Mouse (Mus musculus) adrenal gland, adult 8-10 months (tissue): ENCODE measurements at regions not wholly inside any gene's neighbourhood (a gene's known extent, or its start where the extent isn't known, plus 50 kb on each side); places are given as distances from the start of the nearest gene placed in this dataset.

Experiments
- DNase-seq: peaks from one replicate; pipeline ENCODE4 v3.0.0; 2022

- DNase-seq: no peak
Observed at GRCm38 (mm10) chr1:81516575-81517210, 439.9 kb downstream of the Nyap2 start.

DNA sequence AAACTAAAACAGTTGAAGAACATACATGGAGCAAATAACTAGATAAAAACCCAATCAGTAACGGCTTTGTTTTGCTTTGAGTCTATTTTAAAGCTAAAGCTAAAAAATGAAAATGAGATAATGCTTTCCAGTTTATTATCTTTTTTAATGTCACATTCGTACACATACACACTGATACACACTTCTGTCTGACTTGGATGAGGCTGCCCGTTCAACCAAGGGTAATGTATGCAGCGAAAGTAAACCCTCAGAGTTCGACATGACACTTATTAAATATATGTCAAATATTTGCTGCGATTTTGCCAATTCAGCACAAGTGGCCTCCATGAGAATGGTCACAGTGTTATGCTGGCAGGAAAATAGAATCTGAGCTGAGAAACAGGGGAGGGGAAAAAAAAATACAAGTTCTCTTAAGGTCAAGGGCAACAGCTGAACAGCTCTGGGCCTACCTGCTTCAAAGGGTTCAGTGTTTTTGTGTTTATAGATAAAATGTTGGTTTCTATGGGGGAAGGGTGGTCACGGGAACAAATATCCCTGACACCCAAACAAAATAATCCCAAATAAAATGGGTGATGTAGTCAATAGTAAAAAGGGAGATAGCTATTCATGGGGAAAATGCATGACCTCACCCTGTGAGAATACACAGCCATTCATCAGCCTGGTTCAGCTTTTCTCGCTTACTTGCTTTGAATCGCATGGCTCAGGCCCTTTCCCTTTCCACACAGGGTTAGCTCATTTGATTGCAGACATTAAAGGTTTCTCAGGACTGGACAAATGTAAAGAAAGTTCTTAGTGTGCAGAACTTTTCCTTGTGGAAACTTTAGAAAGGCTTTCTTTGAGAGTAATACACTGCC is 443.9 kb downstream of the Nyap2 start:
- peak; percentile 2 for DNase-seq

DNA sequence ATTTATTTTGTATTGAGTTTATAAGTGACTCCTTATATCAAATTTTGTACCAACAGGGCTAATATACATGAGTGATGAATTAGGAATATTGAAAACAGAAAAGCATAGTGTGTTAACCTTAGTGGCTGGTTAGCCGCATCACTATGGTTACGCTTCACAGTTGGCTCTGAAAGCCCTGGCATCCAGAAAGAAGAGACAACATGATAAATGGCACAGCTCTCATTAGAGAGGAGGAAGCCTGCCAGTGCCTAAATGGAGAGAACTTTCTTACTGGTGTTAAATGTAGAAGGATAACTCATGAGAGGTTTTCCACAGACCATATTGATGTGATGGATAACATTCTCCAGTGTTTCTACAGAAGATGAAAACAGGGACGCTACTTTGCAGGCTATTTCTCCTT is 446.2 kb downstream of the Nyap2 start:
- no peak for DNase-seq

DNA sequence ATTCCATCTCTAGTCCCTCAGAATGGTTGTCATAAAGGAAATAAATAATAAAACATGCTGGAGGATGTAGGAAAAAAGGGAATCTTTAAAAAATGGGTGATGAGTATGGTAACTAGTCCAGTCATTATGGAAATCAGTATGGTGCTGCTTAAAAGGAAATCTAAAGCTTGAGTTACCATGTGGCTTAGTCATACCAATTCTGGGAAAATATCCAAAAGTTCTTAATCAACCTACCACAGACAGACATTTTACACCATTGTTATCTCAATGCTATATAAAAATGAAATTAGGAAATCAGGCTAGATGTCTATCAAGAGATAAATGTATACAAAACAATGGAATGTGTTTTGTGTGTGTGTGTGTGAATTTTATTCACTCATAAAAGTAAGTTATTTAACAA is 449.1 kb downstream of the Nyap2 start:
- no peak for DNase-seq

DNA sequence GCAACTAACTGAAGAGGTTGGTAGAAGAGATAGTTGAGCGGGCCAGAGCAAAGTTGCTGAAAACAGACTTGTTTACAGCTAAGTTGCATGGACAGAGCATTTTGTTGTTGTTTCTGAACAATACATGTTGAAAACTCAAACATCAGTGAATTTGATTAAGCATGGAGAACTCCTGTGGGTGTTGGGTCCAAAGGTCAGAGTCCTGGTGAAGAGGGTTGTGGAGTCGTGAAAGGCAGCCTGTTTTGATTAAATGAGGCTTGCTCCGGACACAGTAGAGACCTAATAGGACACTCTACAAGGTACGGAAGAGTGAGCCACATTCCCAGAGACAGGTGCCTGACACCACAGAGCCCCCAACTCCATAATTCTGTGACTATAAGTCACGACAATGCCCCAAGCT is 461.1 kb downstream of the Nyap2 start:
- no peak for DNase-seq

DNA sequence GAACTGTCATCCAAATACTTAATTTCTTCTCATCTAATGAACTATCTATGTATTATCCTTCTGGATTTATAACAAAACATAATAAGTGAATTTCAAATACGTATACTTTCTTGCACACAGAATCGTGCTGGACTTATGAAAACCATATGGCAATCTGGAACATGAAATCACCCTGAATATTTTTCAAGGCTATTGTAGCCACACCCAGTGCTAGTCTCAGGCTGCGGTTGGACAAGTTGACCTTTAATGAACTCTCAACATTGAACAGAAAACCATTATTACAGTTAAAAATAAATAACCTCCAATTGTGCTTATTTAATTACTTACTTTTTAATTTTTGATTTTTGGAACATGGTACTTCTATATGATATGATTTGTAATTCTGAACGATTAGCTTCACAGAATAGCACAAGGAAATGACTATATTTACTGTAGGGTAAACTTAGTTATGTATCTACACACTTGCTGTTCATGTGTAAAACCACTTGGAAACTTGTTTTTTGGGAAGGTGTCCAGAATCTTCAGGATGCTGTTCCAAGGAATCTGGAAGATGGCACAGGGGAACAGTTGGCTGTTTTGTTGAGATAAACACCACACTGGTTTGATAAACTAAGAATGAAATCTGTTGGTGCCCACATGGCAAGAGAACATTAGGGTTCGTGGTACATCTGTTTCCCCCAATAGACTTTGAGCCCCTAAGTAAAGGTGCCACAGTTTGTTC is 463.0 kb downstream of the Nyap2 start:
- DNase-seq: no peak

DNA sequence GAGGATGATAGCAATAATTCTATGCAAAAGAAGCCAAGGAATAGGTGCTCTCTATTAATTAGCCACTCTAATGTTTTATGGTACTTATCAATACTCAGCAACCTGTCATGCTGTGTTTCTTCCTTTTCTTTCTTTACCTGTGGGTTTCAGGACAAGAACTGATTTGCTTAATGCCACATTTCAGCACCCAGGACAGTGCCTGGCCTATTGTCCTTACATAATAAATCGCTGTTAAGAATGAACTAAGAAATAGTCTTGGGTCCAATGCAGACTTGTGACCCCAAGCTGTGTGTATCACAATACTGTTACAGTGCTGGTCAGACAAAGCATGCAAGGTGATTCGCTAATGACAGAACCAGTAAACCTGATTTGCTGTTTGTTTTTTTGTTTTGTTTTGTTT is 472.2 kb downstream of the Nyap2 start:
- DNase-seq: no peak

GRCm38 (mm10) chr1:81549706-81550105 is 473.0 kb downstream of the Nyap2 start:
- DNase-seq: no peak

- no peak for DNase-seq
Observed at GRCm38 (mm10) chr1:81552731-81553130, 476.0 kb downstream of the Nyap2 start.

GRCm38 (mm10) chr1:81576965-81577664 is 500.4 kb downstream of the Nyap2 start:
- no peak for DNase-seq

DNA sequence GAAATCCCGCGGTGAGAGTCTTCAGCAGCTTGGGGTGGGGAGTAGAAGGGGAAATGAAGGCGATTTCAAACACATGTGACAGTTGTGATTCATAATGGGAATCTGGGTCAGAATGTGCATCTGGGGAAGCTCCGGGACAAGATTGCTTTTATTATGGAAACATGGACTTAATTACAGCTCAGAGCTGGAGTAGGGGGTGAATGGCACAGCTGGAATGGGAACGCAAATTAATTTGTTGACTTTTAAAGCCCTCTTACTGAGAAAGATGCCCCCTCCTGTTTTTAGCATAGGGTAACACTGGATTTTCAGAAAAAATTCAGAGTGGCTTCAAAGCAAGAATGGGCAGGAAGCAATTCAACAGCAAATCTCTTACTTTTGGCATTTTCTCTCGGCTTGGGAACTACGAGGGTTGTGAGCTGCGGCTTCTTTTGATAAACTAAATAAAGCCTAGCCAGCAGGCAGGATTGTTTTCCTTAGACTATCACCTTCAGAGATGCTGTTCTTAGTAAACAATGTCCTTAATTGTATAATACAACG is 501.0 kb downstream of the Nyap2 start:
- DNase-seq: no peak

DNA sequence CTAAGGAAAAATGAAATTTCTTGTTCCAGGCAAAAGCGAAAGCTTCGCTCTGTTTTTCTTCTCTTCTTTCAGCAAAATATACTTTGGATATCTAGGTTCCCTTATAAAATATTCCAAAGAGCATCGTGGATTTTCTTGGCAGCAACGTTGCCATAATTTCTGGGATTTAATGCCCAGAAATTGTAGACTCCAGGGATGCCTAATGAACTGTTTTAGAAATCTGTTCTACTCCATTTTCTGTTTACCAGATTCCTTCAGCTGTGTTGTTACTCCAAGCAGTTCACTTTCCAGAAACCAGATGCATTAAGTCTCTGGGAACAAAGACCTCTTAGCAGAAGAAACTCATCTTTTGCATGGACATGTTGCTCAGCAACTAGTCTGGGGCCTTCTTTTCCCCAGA is 504.5 kb downstream of the Nyap2 start:
- DNase-seq: no peak

- DNase-seq: no peak
Observed at GRCm38 (mm10) chr1:81587780-81588307, 511.1 kb downstream of the Nyap2 start.

GRCm38 (mm10) chr1:81591623-81592022 is 514.9 kb downstream of the Nyap2 start:
- no peak for DNase-seq

GRCm38 (mm10) chr1:81593280-81594182 is 516.8 kb downstream of the Nyap2 start:
- DNase-seq: no peak

DNA sequence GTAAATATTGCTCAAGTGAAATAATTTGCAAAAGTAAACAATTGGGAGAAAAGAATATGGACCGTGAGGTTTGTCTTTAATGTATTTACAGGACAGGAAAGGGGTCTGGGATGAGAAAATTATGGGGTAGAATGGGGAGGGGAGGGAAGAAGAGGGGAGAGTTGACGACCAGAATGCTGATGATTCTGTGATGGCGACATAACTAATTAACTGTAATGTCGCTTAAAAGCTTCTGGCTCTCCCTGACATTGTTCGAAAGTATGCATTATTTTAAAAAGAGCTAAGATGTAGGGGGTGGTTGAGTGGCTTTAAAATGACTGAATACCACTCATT is 517.4 kb downstream of the Nyap2 start:
- no peak for DNase-seq

- DNase-seq: no peak
Observed at GRCm38 (mm10) chr1:81594606-81595005, 517.9 kb downstream of the Nyap2 start.

GRCm38 (mm10) chr1:81608772-81609171 is 532.0 kb downstream of the Nyap2 start:
- no peak for DNase-seq

DNA sequence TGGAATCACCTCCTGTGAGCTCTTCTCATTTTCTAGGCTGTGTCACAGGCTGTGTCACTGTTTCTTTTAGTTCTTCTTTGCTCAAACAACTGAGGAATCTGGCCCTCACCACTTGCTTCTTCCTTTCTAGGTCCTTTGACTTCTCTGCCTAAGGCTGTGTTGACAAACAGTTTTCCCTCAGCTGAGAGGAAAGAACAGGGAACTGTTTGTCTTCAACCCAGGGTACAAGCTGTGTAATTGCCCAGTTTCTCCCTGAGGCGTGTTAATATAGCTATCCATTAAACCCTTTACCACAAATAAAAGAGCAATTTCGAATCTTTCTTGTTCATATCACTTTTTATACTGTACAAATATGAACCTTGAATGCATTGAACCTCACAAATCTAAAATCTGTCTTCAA is 542.1 kb downstream of the Nyap2 start:
- DNase-seq: no peak

DNA sequence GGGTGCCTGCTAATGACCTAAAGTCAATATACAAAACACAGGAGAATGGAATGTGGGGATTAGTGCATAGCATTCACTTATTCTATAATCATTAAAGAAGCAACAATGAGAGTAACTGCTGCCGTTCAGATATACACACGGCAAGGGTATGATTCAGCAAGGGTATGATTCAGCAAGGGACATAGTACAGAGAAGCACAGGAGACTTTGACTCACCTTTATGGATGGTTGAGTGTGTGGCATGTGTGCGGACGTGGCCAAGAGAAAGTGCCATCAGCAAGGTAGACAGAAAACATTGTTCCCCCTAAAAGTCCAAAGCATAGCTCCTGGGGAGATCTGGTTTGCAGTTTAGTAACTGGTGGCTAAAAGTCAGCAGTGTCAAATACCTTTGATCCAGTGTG is 547.4 kb downstream of the Nyap2 start:
- DNase-seq: no peak

DNA sequence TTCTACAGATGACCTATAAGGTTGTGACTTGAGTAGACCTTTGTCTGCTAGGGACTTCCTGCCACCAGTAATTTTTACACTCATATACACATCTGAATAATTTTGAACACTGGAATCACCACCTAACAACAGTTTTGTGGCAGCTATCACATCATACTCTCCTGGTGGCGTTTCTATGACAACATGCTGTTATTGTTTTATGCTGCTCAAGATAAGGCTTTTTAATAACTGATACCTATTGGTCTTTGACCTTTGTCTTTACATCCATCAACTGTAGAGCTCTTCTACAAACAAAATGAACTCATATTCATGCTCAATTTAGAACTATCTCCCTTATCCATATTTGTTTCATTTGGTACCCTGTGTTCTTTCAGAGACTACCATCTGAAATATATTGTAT is 556.0 kb downstream of the Nyap2 start:
- DNase-seq: no peak
